Mouse (Mus musculus) liver, postnatal 0 days (tissue): ENCODE measurements around the gene Bahd1. TPM values are rescaled to one million over a fixed set of nuclear protein-coding genes. Genes with fewer than 3 reads are reported as not detected.

Source experiments
- ATAC-seq: fragments of 200-750 bp; cut with Nextera tagmentation; 2 replicates; pipeline ENCODE4 v1.8.0; 2017; ENCODE audit warnings: mild to moderate bottlenecking, moderate library complexity
- DNase-seq: peaks from one replicate; pipeline ENCODE4 v3.0.0-alpha.2; 2016
- H3K27ac ChIP-seq: fragments of 300-500 bp; sonication (generic); 2 replicates; pipeline ENCODE4 v1.5.1; 2014; ENCODE audit warnings: antibody characterized with exemption, moderate library complexity, mild to moderate bottlenecking, low read depth
- H3K27me3 ChIP-seq: fragments of 300-500 bp; sonication (generic); 2 replicates; pipeline ENCODE4 v1.6.1; 2014; ENCODE audit warnings: low read length, control low read depth, mixed read lengths; ENCODE audit not compliant: insufficient read depth
- H3K36me3 ChIP-seq: fragments of 300-500 bp; sonication (generic); replicated peaks from 2 replicates; pipeline ENCODE4 v1.6.1; 2014; ENCODE audit warnings: mild to moderate bottlenecking, control low read depth, low read length, moderate library complexity, mixed read lengths; ENCODE audit not compliant: insufficient read depth
- H3K4me1 ChIP-seq: fragments of 300-500 bp; sonication (generic); 2 replicates; pipeline ENCODE4 v1.6.1; 2014; ENCODE audit warnings: antibody characterized with exemption, mild to moderate bottlenecking, control low read depth; ENCODE audit not compliant: insufficient read depth
- H3K4me2 ChIP-seq: fragments of 300-500 bp; sonication (generic); 2 replicates; pipeline ENCODE4 v1.6.1; 2014; ENCODE audit warnings: low read depth, mild to moderate bottlenecking, low read length, moderate library complexity, mixed read lengths
- H3K4me3 ChIP-seq: fragments of 300-500 bp; sonication (generic); 2 replicates; pipeline ENCODE4 v1.5.1; 2014; ENCODE audit warnings: low read depth, low read length
- H3K9ac ChIP-seq: fragments of 300-500 bp; sonication (generic); replicated peaks from 2 replicates; pipeline ENCODE4 v1.6.1; 2014; ENCODE audit warnings: mild to moderate bottlenecking, moderate library complexity
- H3K9me3 ChIP-seq: fragments of 300-500 bp; sonication (generic); 2 replicates; pipeline ENCODE4 v1.6.1; 2016; ENCODE audit warnings: mild to moderate bottlenecking, control low read depth, low read length, mixed read lengths
- CTCF ChIP-seq: sonication (generic); IDR thresholded peaks from 2 replicates; pipeline ENCODE4 v1.5.1; 2016; ENCODE audit warnings: antibody characterized with exemption, low read depth
- EP300 ChIP-seq: IDR thresholded peaks from 2 replicates; pipeline ENCODE4 v1.6.1; 2016; ENCODE audit warnings: antibody characterized with exemption, low read depth, mild to moderate bottlenecking
- WGBS: fragments of 180-500 bp; shearing (Covaris S2); extraction: QIAGEN DNeasy Blood & Tissue Kit; methylation state at CpG from one replicate; pipeline ENCODE4 v1.1.7; 2014; ENCODE audit not compliant: insufficient replicate concordance; 5-methylcytosine and 5-hydroxymethylcytosine counted together
- polyA plus RNA-seq: library from polyadenylated mRNA; unstranded; fragments of >200 nt; fragmentation: Nextera tagmentation; extraction: Ambion mirVana; gene quantifications from 2 replicates; pipeline ENCODE4 v1.2.1, GENCODE M21; 2015

The Bahd1 gene
- 2.4 and 2.5 TPM in 2 replicates for polyA plus RNA-seq

DNA sequence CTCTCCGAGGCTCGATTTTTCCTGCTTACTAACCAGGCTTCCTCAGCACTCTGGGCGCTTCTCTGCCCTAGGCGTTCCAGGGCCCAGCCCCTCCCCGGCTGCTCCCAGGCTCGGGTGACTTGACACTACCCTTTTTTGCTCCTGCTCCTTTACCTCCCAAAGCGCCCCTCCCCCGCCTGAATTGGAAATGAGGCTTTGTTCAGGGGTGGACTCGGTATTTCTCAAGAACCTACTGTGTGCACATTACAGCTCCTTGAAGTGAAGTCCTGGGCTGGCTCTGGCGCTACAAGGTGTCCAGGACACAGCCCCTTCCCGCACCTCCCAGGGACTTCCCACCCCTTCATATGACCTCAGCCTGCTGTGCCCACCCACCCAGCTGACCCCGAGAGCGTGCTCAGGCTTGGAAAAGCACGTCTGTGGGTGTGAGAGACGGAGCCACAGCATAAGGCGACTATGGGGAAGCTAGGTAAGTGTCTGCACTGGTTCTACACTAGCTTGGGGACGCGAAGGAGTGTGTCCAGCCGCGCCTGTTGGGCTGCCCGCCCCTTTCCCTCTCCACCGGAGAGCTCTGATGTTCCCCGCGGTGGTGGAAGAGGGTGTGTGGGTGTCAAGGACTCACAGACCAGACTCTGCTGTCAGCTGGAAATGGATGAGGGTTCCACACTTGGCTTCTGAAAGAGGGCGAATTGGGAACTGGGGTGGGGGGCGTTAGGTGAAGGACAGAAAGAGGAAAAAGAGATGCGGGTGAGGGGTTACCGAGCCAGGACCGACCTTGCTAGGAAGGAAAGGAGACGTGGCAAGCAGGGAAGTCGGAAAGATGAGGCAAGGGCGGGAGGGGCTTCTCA, at the start of gene Bahd1:
TSS of gene Bahd1 (plus strand) at position 397 of the 845 bp plus-strand sequence.
- ATAC-seq (no peak), DNase-seq (peak; percentile 63)
- peak within 1 kb of the TSS; percentile 95 for H3K4me3 ChIP-seq
- peaks cover 53% of the 10 kb centered on the region for H3K4me1 ChIP-seq
- peaks cover 54% of the 10 kb centered on the region for H3K27me3 ChIP-seq
- WGBS, result 2% methylated on average over 32 of the region's 32 CpGs
- H3K36me3 ChIP-seq, result no peaks in the 10 kb centered on the region
- peak within 1 kb of the TSS; percentile 31; the same call in 1 of the 2 replicates for H3K27ac ChIP-seq
- no peaks in the 10 kb centered on the region for H3K9me3 ChIP-seq
- H3K9ac ChIP-seq, result peak within 1 kb of the TSS; percentile 89
- peak within 1 kb of the TSS; percentile 100 for H3K4me2 ChIP-seq
- TF ChIP-seq EP300 (no peak), CTCF (no peak)

DNA sequence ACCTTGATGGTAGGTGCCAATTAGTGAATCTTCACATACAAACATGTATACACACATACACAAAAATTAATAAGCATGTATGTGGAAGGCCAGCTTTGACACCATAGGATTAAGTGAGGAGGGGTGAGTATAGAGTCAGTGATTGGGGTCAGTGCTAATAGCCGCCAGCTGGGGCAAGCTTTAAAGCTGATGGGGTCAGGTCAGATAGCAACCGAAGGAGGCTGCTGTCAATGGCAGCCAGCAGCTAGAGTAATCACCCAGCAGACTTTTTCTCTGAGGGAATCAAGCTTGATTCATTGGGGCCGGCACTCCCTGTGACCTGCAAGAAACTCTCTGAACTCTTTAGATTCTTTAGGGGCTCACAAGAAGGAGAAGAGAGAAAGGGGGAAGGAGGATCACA, 48.4 kb upstream of the Bahd1 start:
- no peak overlapping the region for H3K27ac ChIP-seq
- TF ChIP-seq CTCF (no peak), EP300 (no peak)
- no peak overlapping the region for H3K4me3 ChIP-seq
- no peak for ATAC-seq
- H3K9ac ChIP-seq, result no peak overlapping the region
- peaks cover 9% of the 10 kb centered on the region; the same call in 1 of the 2 replicates for H3K4me1 ChIP-seq
- no peak overlapping the region for H3K4me2 ChIP-seq
- DNase-seq, result no peak
- no peaks in the 10 kb centered on the region for H3K27me3 ChIP-seq
- H3K9me3 ChIP-seq, result no peaks in the 10 kb centered on the region
- 65% methylated on average over 3 of the region's 3 CpGs for WGBS
- H3K36me3 ChIP-seq, result no peaks in the 10 kb centered on the region

DNA sequence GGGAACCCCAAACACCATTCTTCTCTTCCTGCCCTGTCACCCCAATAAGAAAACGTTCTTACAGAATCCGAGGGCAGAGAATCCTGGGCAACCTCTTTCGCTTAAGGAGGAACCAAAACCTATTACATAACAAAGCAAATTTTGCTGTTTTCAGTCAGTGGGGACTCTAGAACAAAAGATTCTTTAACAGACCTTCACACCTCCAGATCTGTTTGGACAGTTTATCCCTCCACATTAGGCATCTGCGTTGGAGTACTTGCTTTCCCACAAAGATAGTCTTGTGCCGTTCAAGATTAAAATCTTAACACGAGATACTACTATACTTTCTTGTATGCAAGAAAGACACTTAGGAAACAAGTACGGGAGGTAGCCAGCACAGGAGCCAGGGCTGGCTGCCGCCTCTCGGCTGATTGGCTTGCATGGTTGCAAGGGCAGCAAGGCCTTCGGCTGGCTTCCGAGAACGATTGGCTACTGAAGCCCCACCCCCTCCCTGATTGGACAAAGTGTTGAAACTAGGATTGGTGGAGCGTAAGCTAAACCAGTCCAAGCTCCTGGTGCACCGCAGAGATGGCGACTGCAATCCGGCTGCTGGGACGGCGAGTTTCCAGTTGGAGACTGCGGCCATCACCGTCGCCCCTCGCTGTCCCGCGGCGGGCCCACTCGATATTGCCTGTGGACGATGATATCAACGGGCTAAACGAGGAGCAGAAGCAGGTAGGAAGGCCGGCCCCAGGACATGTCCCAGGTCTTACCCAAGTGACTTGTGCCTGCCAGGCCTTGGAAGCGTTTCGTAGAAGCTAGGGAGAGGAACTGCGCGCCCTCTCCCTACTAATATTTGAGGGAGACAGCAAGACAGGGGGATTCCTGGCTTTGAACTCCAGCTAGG, 38.5 kb upstream of the Bahd1 start, which contains the start of gene Ivd:
TSS of gene Ivd (plus strand) at position 501 of the 886 bp plus-strand sequence.
- peaks cover 16% of the 10 kb centered on the region for H3K4me1 ChIP-seq
- H3K4me2 ChIP-seq, result peak within 1 kb of the TSS; percentile 91
- H3K27me3 ChIP-seq, result no peaks in the 10 kb centered on the region
- peak within 1 kb of the TSS; percentile 66 for H3K4me3 ChIP-seq
- ATAC-seq, result peak; percentile 100
- H3K27ac ChIP-seq, result peak within 1 kb of the TSS; percentile 85
- peak within 1 kb of the TSS; percentile 80 for H3K9ac ChIP-seq
- peak; percentile 91 for DNase-seq
- no peaks in the 10 kb centered on the region for H3K9me3 ChIP-seq
- under 1% methylated on average over 34 of the region's 34 CpGs for WGBS
- TF ChIP-seq CTCF, result no peak
- TF ChIP-seq EP300, result peak; percentile 65; the same call in 1 of the 2 replicates
- H3K36me3 ChIP-seq, result no peaks in the 10 kb centered on the region

DNA sequence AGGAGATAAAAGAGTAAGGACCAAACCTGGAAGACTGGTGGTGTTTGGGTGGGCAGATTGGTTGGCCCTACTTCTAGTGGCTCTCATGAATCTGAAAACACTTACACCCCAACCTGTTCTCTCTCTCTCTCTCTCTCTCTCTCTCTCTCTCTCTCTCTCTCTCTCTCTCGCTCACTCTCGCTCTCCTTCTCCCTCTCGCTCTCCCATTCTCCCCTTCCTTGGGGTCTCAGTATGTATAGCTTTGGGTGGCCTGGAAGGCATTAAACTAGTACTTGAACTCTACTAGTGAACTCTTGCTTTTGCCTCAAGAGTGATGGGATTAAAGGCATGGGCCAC, 37.9 kb upstream of the Bahd1 start:
- Histone ChIP-seq H3K27ac (peak overlapping the region; percentile 85), H3K4me3 (peak overlapping the region; percentile 66), H3K27me3 (no peaks in the 10 kb centered on the region), H3K9ac (peak overlapping the region; percentile 80), H3K9me3 (no peaks in the 10 kb centered on the region), H3K4me2 (peak overlapping the region; percentile 91), H3K4me1 (peaks cover 16% of the 10 kb centered on the region), H3K36me3 (no peaks in the 10 kb centered on the region)
- TF ChIP-seq EP300, result no peak
- no peak for TF ChIP-seq CTCF
- 36% methylated on average over 3 of the region's 3 CpGs for WGBS
- ATAC-seq, result no peak
- no peak for DNase-seq

DNA sequence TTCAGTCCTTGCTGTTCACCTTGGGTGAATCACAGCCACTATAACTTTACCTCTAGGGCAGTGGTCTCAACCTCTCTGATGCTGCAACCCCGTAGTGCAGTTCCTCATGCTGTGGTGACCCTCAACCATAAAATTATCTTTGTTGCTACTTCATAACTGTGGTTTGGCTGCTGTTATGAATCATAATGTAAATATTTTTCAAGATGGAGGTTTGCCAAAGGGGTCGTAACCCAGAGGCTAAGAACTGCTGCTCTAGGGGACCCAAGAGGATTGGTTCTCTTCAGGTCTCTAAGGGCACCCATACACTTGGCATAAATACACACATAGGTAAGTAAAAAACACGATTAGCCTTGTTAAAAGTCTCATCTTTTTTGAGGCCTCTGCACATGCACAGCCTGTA, 29.6 kb upstream of the Bahd1 start:
- TF ChIP-seq EP300 (no peak), CTCF (no peak)
- H3K4me3 ChIP-seq, result no peak overlapping the region
- ATAC-seq (no peak), DNase-seq (no peak)
- peaks cover 20% of the 10 kb centered on the region; the same call in 1 of the 2 replicates for H3K36me3 ChIP-seq
- H3K27me3 ChIP-seq, result no peaks in the 10 kb centered on the region
- no peaks in the 10 kb centered on the region for H3K4me1 ChIP-seq
- H3K9me3 ChIP-seq, result no peaks in the 10 kb centered on the region
- H3K27ac ChIP-seq, result no peak overlapping the region
- no peak overlapping the region for H3K9ac ChIP-seq
- 81% methylated on average over 3 of the region's 3 CpGs for WGBS
- H3K4me2 ChIP-seq, result no peak overlapping the region

DNA sequence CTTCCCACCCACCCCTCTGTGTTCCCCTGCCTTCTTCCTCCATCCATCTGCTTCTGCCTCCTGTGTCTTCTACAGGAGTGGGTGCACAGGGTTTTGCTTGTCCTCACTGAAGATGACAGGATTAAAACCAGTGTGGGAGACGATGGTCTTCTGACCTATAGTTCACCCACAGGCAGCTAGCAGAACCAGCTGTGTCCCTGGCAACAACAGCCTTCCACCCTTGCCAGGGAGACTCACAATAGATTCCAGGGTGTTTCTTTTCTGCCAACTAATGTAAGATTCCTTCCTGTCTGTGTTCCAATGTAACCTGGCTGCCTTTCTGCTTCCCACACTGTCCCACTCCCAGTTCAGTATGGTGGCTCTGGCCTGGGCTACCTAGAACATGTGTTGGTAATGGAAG, 29.1 kb upstream of the Bahd1 start:
- Histone ChIP-seq H3K4me3 (no peak overlapping the region), H3K9ac (no peak overlapping the region), H3K27ac (no peak overlapping the region), H3K36me3 (peaks cover 23% of the 10 kb centered on the region; the same call in 1 of the 2 replicates), H3K4me1 (no peaks in the 10 kb centered on the region), H3K4me2 (no peak overlapping the region), H3K9me3 (no peaks in the 10 kb centered on the region), H3K27me3 (no peaks in the 10 kb centered on the region)
- no peak for TF ChIP-seq CTCF
- no peak for TF ChIP-seq EP300
- DNase-seq (no peak), ATAC-seq (no peak)
- 84% methylated on average over 1 of the region's 1 CpGs for WGBS
